Mouse (Mus musculus): Measurements from ENCODE around the gene Slc25a16. TPM values are rescaled to one million over a fixed set of nuclear protein-coding genes. Genes with fewer than 3 reads are reported as not detected.

Gene Slc25a16
- polyA plus RNA-seq (2012; rRNA removed) = 43.7 and 60.6 TPM in 2 replicates

- peak; percentile 92 for DNase-seq
- TF ChIP-seq CTCF (IDR thresholded peaks at IDR 0.05; ENCODE audit: insufficient read depth, low read length) = no peak
- peak; percentile 73; the same call in 1 of the 2 replicates for TF ChIP-seq POLR2A (IDR thresholded peaks at IDR 0.05; ENCODE audit: borderline replicate concordance, extremely low read depth, low read depth, low read length)
- Histone ChIP-seq H3K4me3 (replicated peaks; ENCODE audit: extremely low read depth, low read depth, low read length) (peak within 1 kb of the TSS; percentile 71), H3K4me1 (ENCODE audit: control insufficient read depth, insufficient read depth, low read length) (peaks cover 9% of the 10 kb centered on the region)
- WGBS = 4% methylated on average over 50 of the region's 50 CpGs
These were observed at the start of gene Slc25a16 for GRCm38 (mm10) chr10:62919925-62920765. Gene Slc25a16 (plus strand): TSS chr10:62920633.

GRCm38 (mm10) chr10:62874828-62875227, 45.6 kb upstream of the Slc25a16 start:
- Histone ChIP-seq H3K4me3 (replicated peaks; ENCODE audit: extremely low read depth, low read depth, low read length) (no peak overlapping the region), H3K4me1 (ENCODE audit: control insufficient read depth, insufficient read depth, low read length) (no peaks in the 10 kb centered on the region)
- TF ChIP-seq CTCF (IDR thresholded peaks at IDR 0.05; ENCODE audit: insufficient read depth, low read length) = no peak
- TF ChIP-seq POLR2A (IDR thresholded peaks at IDR 0.05; ENCODE audit: borderline replicate concordance, extremely low read depth, low read depth, low read length) = no peak
- DNase-seq = no peak
- WGBS = 75% methylated on average over 4 of the region's 4 CpGs

GRCm38 (mm10) chr10:62875565-62875964, 44.9 kb upstream of the Slc25a16 start:
- DNase-seq = no peak
- TF ChIP-seq POLR2A (IDR thresholded peaks at IDR 0.05; ENCODE audit: borderline replicate concordance, extremely low read depth, low read depth, low read length) (no peak), CTCF (IDR thresholded peaks at IDR 0.05; ENCODE audit: insufficient read depth, low read length) (no peak)
- 90% methylated on average over 4 of the region's 4 CpGs for WGBS
- Histone ChIP-seq H3K4me1 (ENCODE audit: control insufficient read depth, insufficient read depth, low read length) (no peaks in the 10 kb centered on the region), H3K4me3 (replicated peaks; ENCODE audit: extremely low read depth, low read depth, low read length) (no peak overlapping the region)

- Histone ChIP-seq H3K4me1 (ENCODE audit: control insufficient read depth, insufficient read depth, low read length) (no peaks in the 10 kb centered on the region), H3K4me3 (replicated peaks; ENCODE audit: extremely low read depth, low read depth, low read length) (no peak overlapping the region)
- TF ChIP-seq POLR2A (IDR thresholded peaks at IDR 0.05; ENCODE audit: borderline replicate concordance, extremely low read depth, low read depth, low read length) (no peak), CTCF (IDR thresholded peaks at IDR 0.05; ENCODE audit: insufficient read depth, low read length) (no peak)
- 87% methylated on average over 13 of the region's 13 CpGs for WGBS
- DNase-seq = no peak
These were observed 42.4 kb upstream of the Slc25a16 start for GRCm38 (mm10) chr10:62878056-62878455.

- no peak for DNase-seq
- TF ChIP-seq CTCF (IDR thresholded peaks at IDR 0.05; ENCODE audit: insufficient read depth, low read length) = peak; percentile 61
- no peak for TF ChIP-seq POLR2A (IDR thresholded peaks at IDR 0.05; ENCODE audit: borderline replicate concordance, extremely low read depth, low read depth, low read length)
These were observed 39.2 kb upstream of the Slc25a16 start for GRCm38 (mm10) chr10:62881211-62881610.

DNA sequence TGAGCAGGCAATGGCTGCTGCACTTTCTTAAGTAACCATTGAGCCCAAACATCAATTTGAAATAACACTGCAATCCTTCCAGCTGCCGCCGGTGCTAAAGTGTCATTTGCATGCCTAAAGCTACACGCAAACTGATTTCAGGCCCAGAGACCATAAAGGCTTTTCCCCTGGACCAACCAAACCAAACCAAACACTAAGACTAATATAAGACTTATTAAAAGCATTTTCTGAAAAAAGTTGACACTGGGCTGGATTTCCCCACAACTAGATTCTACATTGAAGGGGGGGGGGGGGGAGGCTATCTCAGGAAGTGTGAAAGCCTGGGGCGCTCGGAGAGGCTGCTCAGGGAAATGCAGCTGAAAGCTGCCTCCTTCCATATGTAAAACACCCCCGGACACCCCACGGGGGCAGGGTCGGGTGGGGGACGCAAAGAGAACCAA, 36.5 kb upstream of the Slc25a16 start:
- WGBS = 31% methylated on average over 9 of the region's 9 CpGs
- TF ChIP-seq POLR2A (IDR thresholded peaks at IDR 0.05; ENCODE audit: borderline replicate concordance, extremely low read depth, low read depth, low read length) (no peak), CTCF (IDR thresholded peaks at IDR 0.05; ENCODE audit: insufficient read depth, low read length) (no peak)
- H3K4me1 ChIP-seq (ENCODE audit: control insufficient read depth, insufficient read depth, low read length) = no peaks in the 10 kb centered on the region
- no peak overlapping the region for H3K4me3 ChIP-seq (replicated peaks; ENCODE audit: extremely low read depth, low read depth, low read length)
- DNase-seq = no peak

More at GRCm38 (mm10) chr10:62881211-62881610, 39.2 kb upstream of the Slc25a16 start:
- WGBS = 45% methylated on average over 5 of the region's 5 CpGs
- Histone ChIP-seq H3K4me1 (ENCODE audit: control insufficient read depth, insufficient read depth, low read length) (no peaks in the 10 kb centered on the region), H3K4me3 (replicated peaks; ENCODE audit: extremely low read depth, low read depth, low read length) (no peak overlapping the region)

GRCm38 (mm10) chr10:62884517-62884916, 35.9 kb upstream of the Slc25a16 start:
- DNase-seq = no peak
- no peaks in the 10 kb centered on the region for H3K4me1 ChIP-seq (ENCODE audit: control insufficient read depth, insufficient read depth, low read length)
- H3K4me3 ChIP-seq (replicated peaks; ENCODE audit: extremely low read depth, low read depth, low read length) = no peak overlapping the region
- WGBS = 75% methylated on average over 1 of the region's 1 CpGs
- TF ChIP-seq POLR2A (IDR thresholded peaks at IDR 0.05; ENCODE audit: borderline replicate concordance, extremely low read depth, low read depth, low read length) = no peak
- no peak for TF ChIP-seq CTCF (IDR thresholded peaks at IDR 0.05; ENCODE audit: insufficient read depth, low read length)

DNA sequence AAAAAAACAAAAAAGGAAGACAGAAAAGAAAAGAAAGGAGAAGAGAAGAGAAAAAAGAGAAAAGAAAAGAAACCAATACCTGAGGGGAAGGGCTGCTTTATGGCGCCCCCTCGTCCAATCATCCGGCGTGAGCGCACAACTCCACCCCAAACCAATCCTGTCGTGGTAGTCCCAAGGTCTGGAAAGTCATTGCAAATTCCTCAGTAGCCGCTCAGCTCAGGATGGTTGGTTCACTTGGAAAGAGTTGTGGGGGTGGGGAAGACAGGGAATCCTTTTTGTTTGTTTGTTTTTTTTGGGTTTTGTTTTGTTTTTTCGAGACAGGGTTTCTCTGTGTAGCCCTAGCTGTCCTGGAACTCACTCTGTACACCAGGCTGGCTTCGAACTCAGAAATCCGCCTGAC, 35.0 kb upstream of the Slc25a16 start:
- DNase-seq = no peak
- Histone ChIP-seq H3K4me1 (ENCODE audit: control insufficient read depth, insufficient read depth, low read length) (no peaks in the 10 kb centered on the region), H3K4me3 (replicated peaks; ENCODE audit: extremely low read depth, low read depth, low read length) (no peak overlapping the region)
- TF ChIP-seq POLR2A (IDR thresholded peaks at IDR 0.05; ENCODE audit: borderline replicate concordance, extremely low read depth, low read depth, low read length) = no peak
- no peak for TF ChIP-seq CTCF (IDR thresholded peaks at IDR 0.05; ENCODE audit: insufficient read depth, low read length)
- 49% methylated on average over 10 of the region's 10 CpGs for WGBS

DNA sequence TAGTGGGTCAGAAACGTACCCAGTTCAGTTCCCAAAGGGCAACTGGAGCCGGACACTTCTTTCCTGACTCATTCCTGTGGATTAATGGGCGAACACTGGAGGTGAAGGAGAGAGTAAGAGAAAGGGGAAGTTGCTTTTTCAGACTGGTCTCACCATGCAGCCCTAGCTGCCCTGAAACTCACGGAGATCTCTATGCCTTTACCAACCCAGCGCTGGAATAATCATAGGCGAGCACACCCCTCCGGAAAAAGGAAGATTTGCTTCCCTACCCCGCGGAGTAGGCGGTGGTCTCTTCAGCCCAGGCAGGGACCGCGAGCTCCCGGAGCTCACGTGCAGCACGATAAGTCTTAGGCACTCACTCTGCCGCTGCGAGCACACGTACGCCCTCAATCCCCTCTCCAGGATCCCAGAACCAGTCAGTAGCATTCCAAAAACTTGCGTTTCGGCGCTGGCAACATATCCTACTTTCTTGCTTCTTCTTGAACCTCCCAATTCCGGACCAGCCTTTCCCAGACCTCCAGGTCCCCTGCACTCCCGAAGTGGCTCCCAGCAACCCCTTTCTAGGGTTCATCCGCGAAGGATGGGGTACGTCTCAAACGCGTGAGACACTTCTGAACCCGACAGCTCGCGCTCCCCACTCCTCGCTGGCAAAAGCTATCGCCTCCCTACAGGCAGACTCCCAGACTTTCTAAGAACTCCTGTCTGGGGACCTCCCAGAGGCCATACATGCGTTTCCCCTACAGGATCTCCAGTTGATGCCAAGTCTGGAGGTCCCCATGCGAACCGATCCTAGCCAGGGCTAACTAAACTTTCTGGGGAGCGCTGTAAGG, 34.2 kb upstream of the Slc25a16 start:
- peak; percentile 38 for DNase-seq
- WGBS = under 1% methylated on average over 38 of the region's 38 CpGs
- TF ChIP-seq POLR2A (IDR thresholded peaks at IDR 0.05; ENCODE audit: borderline replicate concordance, extremely low read depth, low read depth, low read length) = no peak
- TF ChIP-seq CTCF (IDR thresholded peaks at IDR 0.05; ENCODE audit: insufficient read depth, low read length) = no peak
- Histone ChIP-seq H3K4me3 (replicated peaks; ENCODE audit: extremely low read depth, low read depth, low read length) (peak overlapping the region; percentile 65), H3K4me1 (ENCODE audit: control insufficient read depth, insufficient read depth, low read length) (no peaks in the 10 kb centered on the region)

All from lung, adult 2 months (tissue).